Mouse (Mus musculus) thymus, adult 18-20 months (tissue): Measurements from ENCODE around the gene Pdgfb.

Source experiments
- DNase-seq, 2 experiments: peaks; one replicate each; pipeline ENCODE4 v3.0.0; 2022; ENCODE audit warnings: mixed read lengths in 2 of 2

Pdgfb gene

GRCm38 (mm10) chr15:80014321-80015210 lies at the start of gene Pdgfb:
Gene Pdgfb, minus strand, starts transcription at chr15:80014977.
- no peak for DNase-seq

GRCm38 (mm10) chr15:80062821-80063220 lies 48.0 kb upstream of the Pdgfb start:
- no peak for DNase-seq

DNA sequence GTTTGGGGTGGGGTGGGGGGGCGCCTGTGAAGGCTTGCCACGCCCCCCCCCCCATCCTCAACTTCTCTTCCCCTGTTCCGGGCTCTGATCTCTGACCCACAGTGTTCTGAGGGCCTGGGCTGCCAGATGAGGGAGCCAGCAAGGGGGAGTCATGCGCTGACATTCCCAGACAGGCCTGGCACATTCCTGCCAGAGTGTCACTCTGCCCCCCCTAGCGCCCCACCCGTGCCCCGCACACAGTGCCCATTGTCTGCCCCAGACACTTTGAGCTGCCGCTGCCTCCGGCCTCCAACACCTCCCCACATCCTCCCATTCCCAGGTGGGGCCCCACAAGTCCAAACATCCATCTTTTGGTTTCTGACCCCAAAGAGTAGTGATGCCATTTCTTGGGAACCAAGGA lies 47.6 kb upstream of the Pdgfb start:
- DNase-seq = no peak

DNA sequence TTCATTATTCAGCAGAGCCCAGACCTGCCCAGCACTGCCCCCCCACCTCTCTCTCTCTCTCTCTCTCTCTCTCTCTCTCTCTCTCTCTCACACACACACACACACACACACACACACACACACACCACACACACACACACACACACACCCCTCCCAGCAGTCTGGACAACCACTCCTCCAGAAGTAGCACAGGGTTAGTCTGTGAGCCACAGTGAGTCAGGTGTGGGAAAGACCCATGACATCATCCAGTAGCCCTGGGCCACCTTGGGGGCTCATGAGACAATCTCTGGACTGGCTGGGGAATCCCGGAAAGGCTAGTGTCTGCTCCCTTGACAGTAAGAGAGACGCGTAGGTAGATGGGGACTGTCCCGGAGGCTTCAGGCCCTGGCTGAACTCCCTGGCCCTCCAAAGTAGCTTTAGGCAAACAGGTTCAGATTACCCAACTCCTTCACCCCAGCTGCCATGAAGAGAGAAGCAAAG lies 46.3 kb upstream of the Pdgfb start:
- no peak for DNase-seq

GRCm38 (mm10) chr15:80060356-80061070 lies 45.7 kb upstream of the Pdgfb start:
- DNase-seq = no peak

GRCm38 (mm10) chr15:80059606-80060005 lies 44.8 kb upstream of the Pdgfb start:
- DNase-seq = no peak

DNA sequence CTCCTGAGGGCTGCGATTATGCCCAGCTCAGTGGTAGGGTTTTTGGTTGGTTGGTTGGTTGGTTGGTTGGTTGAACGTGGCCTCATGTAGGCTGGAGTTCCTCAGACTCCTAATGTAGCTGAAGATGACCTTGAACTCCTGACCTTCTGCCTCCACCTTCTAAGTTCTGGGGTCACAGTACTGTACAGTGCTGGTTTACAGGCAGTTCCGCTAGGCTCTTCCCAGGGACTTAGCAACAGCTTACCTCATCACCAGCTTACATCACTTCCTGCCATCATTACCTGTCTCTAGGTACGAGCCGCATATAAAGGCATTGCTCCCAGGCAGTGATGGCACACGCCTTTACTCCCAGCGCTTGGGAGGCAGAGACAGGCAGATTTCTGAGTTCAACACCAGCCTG lies 43.4 kb upstream of the Pdgfb start:
- no peak for DNase-seq

- DNase-seq = no peak
Observed at GRCm38 (mm10) chr15:80054034-80054710, 39.4 kb upstream of the Pdgfb start.

DNA sequence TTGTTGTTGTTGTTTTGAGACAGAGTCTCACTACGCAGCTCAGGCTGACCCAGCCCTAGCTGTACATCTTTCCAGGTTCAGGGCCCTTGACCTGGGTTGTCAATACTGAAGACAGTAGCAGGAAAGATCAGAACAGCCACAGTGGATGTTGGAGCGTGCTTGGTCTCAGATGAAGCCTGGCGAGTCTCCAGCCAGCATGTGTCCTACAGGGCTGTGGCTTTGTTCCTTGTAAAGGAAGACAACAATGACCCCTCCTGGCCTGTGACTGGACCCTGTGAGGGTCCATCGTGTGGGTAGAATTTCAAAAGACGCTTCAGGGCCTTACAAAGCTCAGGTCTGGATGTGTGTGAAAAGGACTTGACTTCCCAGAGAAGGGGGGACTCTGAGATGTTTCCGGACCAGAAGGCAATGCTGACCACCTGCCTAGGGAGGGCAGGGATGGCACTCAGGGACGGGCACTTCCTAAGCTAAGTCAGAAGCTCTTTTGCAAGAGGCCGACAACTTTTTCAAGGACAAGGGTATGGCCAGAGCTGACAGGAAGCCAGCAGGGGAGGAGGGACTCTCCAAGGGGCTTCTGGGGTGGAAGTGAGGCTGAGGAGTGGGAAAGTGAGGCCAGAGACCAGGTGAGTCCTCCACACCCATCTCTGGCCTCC lies 38.7 kb upstream of the Pdgfb start:
- DNase-seq = no peak

GRCm38 (mm10) chr15:80051782-80052181 lies 37.0 kb upstream of the Pdgfb start:
- peak in 1 of 2 experiments; percentile 51 for DNase-seq

- DNase-seq = no peak
Observed at GRCm38 (mm10) chr15:80051092-80051761, 36.5 kb upstream of the Pdgfb start.

DNA sequence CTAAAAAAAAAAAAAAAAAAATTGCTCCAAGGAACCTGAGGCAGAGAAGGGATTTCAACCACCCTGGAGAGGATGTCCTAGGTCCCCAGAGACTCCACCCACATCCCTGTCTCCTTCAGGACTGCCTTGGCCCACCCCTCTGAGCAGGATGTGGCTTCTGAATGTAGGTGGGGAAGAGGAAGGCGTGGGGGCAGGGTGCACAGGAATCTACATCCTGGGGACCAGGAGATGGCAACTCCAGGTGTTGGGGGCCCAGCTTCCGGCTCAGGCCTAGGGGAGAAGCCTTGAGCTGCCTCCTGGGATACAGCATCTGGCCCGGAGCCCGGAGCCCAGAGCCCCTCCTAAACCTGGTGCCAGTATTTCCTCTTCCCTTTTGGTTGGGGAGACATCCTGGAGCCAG lies 35.3 kb upstream of the Pdgfb start:
- peak; percentile 60 to 79 for DNase-seq

GRCm38 (mm10) chr15:80047973-80048372 lies 33.2 kb upstream of the Pdgfb start:
- no peak for DNase-seq

DNA sequence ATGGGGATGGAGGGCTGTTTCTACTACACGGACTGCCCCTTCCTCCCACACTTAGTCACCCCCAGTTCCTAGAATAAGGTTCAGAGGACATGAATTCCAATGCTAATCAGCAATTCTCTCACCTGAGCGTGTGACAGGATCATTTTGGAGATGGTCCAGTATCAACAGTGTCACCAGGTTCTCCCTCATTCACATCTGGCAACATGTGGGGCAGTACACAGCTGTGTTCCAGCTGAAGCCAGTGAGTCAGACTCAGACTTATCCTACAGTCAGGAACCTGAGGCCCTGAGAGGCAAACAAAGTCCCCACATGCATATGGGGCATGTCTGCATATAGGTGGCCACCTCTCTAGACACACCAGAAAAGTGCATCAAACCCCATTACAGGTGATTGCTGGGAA lies 32.5 kb upstream of the Pdgfb start:
- DNase-seq = no peak

DNA sequence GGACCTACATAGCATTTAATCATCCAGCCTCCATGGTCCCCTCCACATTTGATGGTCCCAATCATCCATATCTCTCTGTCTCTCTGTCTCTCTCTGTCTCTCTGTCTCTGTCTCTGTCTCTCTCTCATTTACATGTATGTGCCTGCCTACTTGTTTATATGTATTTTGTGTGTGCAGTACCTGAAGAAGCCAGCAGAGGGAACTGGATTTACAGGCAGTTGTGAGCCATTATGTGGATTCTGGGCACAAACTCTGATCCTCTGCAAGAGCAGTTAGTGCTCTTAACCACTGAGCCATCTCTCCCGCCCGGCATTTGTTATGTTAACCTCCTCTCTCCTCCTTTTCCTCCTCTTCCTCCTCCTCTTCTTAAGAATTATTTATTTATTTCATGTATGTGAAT lies 31.0 kb upstream of the Pdgfb start:
- no peak for DNase-seq

DNA sequence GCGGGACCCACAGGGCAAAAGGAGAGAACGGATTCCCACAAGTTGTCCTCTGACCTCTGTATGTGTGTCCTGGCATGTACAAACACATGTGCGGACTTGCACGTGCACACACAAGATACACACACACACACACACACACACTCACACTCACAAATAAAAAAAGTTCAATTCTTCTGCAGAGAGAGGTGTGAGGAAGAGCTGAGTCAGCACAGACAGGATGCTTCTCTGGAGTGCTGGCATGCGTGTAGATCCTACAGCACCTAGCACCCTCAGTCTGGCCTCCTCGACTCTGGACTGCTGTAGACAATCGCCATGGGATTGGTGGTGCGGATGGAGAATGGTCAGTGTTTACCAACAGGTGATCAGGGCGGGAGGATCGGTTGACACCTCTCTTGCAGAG lies 29.5 kb upstream of the Pdgfb start:
- no peak for DNase-seq

- DNase-seq = no peak
Observed at GRCm38 (mm10) chr15:80042152-80042551, 27.4 kb upstream of the Pdgfb start.

DNA sequence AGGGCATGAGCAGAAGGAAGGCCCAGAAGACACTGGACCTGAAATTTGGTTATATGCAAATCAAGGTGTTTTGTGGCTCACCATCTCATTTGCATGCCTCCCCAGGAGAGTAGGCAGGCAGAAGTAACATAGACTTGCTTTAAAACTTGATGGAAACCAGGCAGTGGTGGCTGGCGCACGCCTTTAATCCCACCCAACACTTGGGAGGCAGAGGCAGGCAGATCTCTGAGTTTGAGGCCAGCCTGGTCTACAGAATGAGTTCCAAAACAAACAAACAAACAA lies 23.3 kb upstream of the Pdgfb start:
- DNase-seq = no peak

GRCm38 (mm10) chr15:80037255-80038109 lies 22.7 kb upstream of the Pdgfb start:
- DNase-seq = no peak

GRCm38 (mm10) chr15:80035341-80035885 lies 20.6 kb upstream of the Pdgfb start:
- DNase-seq = no peak

GRCm38 (mm10) chr15:80034913-80035312 lies 20.1 kb upstream of the Pdgfb start:
- DNase-seq = no peak
